Mouse (Mus musculus) intestine, embryonic 16.5 days (tissue): Measurements from ENCODE around the gene Dnal1. TPM values are rescaled to one million over a fixed set of nuclear protein-coding genes. Genes with fewer than 3 reads are reported as not detected.
A peak's percentile ranks its signal among the peaks of the same experiment; 100 is the strongest.

Experiments
- ATAC-seq: fragments of 200-750 bp; cut with Nextera tagmentation; 2 replicates; pipeline ENCODE4 v1.8.0; 2017; ENCODE audit warnings: moderate TSS enrichment, moderate library complexity
- H3K27ac ChIP-seq: fragments of 300-500 bp; sonication (generic); 2 replicates; pipeline ENCODE4 v1.5.1; 2014; ENCODE audit warnings: mild to moderate bottlenecking, low read length
- H3K27me3 ChIP-seq: fragments of 300-500 bp; sonication (generic); replicated peaks from 2 replicates; pipeline ENCODE4 v1.6.1; 2014; ENCODE audit warnings: low read length, control low read depth, mixed read lengths; ENCODE audit not compliant: control insufficient read depth, insufficient read depth
- H3K36me3 ChIP-seq: fragments of 300-500 bp; sonication (generic); 2 replicates; pipeline ENCODE4 v1.6.1; 2014; ENCODE audit warnings: low read length, control low read depth; ENCODE audit not compliant: control insufficient read depth, insufficient read depth
- H3K4me1 ChIP-seq: fragments of 300-500 bp; sonication (generic); 2 replicates; pipeline ENCODE4 v1.6.1; 2014; ENCODE audit warnings: low read length, control low read depth, mixed read lengths; ENCODE audit not compliant: control insufficient read depth, insufficient read depth
- H3K4me2 ChIP-seq: fragments of 300-500 bp; sonication (generic); 2 replicates; pipeline ENCODE4 v1.6.1; 2014; ENCODE audit warnings: low read depth, low read length, control low read depth
- H3K4me3 ChIP-seq: fragments of 300-500 bp; sonication (generic); 2 replicates; pipeline ENCODE4 v1.5.1; 2014; ENCODE audit warnings: mild to moderate bottlenecking, low read length
- H3K9ac ChIP-seq: fragments of 300-500 bp; sonication (generic); 2 replicates; pipeline ENCODE4 v1.6.1; 2014; ENCODE audit warnings: low read depth, low read length
- H3K9me3 ChIP-seq: fragments of 300-500 bp; sonication (generic); 2 replicates; pipeline ENCODE4 v1.6.1; 2016; ENCODE audit warnings: low read length, control low read depth; ENCODE audit not compliant: control insufficient read depth
- WGBS: fragments of 180-500 bp; shearing (Covaris S2); extraction: QIAGEN DNeasy Blood & Tissue Kit; methylation state at CpG from one replicate; pipeline ENCODE4 v1.1.7; 2014; 5-methylcytosine and 5-hydroxymethylcytosine counted together
- polyA plus RNA-seq: library from polyadenylated mRNA; unstranded; fragments of >200 nt; fragmentation: Nextera tagmentation; extraction: Ambion mirVana; gene quantifications from 2 replicates; pipeline ENCODE4 v1.2.1, GENCODE M21; 2015

Gene Dnal1
- polyA plus RNA-seq, 1 experiment from 2014 or later = 3.4 TPM

DNA sequence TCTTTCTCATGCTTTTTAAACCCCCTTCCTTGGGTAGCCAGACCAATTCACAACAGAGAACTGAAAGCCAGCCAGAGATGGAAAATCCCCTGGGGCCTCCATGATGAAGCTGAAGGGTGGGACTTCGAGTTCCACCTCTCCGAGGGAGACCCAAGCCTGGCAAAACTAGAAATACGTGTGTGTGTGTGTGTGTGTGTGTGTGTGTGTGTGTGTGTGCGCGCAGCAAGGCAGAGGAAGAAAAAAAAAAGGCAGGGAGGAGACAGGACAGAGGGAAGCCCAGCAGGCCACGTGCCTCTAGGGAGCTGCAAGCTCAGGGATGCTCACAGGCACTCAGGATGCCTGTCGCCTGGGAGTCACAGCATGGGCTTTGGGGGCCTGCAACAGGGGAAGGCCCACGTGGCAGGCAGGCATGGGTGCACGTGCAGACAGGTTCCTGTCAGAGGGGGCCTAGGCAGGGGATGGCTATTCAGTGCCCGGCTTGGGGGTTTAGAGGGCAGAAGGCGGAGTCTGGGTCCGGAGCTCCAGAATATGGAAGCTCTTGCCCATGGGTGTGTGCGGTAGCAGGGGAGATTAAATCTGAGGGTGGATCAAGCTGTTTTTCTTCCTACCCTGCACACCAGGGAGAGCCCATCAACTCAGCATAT lies 62.1 kb downstream of the Dnal1 start:
- peaks cover 17% of the 10 kb centered on the region for H3K36me3 ChIP-seq
- ATAC-seq = no peak
- WGBS = 4% methylated on average over 13 of the region's 13 CpGs

DNA sequence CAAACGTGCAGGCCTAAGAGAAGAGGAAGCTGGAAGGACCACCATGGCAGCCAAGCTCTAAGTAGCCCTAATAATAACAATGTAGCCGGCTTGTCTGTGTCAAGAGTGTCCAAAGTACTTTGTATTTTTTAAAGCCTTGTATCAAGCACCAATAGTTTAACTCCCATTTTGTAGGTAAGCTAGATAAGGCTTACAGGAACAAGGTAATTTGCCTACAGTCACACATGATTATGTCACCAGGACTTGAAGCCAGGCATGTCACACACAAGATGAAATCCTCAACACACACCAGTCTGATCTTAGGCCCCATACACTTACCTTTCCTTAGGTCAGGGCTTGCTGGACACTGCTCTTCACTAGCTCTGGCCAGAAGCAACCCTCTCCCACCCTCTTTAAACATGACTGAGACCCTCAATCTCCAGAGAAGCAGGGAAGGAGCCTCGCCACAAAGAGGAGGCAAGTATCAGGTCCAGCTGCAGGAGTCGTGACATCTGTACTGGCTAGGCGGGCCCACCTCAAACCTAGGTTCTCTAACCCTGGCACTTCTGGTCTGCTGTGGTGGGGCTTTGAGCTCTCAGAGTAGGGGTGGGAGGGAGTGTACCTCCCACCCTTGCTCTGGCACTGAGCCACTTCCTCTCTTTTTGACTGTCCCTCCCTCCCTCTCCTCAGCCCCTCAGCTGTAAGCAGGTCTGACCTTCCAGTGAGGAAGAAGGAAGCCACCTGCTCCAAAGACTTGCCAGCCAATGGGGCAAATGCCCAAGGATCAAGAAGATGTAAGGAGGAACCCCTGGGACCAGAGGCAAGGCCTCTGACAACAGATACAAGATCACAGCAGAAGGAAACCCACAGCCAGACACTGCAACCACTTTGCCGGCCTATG lies 63.0 kb downstream of the Dnal1 start:
- peaks cover 83% of the 10 kb centered on the region for H3K4me1 ChIP-seq
- no peak for ATAC-seq
- H3K27ac ChIP-seq = peak overlapping the region; percentile 96
- WGBS = 40% methylated on average over 6 of the region's 6 CpGs
- H3K9ac ChIP-seq = peak overlapping the region; percentile 70
- H3K27me3 ChIP-seq = no peaks in the 10 kb centered on the region
- no peak overlapping the region for H3K4me3 ChIP-seq
- peaks cover 17% of the 10 kb centered on the region for H3K36me3 ChIP-seq
- H3K4me2 ChIP-seq = peak overlapping the region; percentile 68; the same call in 1 of the 2 replicates
- H3K9me3 ChIP-seq = no peaks in the 10 kb centered on the region

More for the DNA sequence above, 62.1 kb downstream of the Dnal1 start:
- Histone ChIP-seq H3K9me3 (no peaks in the 10 kb centered on the region), H3K27me3 (no peaks in the 10 kb centered on the region), H3K9ac (peak overlapping the region; percentile 70), H3K4me1 (peaks cover 74% of the 10 kb centered on the region), H3K4me3 (peak overlapping the region; percentile 46), H3K27ac (peak overlapping the region; percentile 96), H3K4me2 (peak overlapping the region; percentile 68)

DNA sequence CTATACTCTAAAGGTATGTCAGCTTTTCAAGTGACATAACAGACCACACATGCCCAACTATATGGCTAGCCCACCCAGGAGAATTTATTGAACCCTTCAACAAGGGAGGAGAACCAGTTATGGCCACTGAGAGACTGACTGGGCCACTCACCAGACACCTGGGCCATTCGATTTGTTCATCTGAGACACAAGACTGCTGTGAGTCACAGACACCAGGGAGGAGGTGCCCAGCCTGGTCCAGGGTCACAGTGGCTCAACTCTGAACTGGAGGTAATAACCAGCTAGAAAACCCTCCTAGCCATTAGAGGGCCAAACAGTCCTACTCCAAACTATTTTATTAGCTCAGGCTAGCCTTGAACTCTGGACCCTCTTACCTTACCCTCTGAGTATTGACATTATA lies 63.9 kb downstream of the Dnal1 start:
- peak overlapping the region; percentile 64 for H3K27ac ChIP-seq
- no peak overlapping the region for H3K4me2 ChIP-seq
- no peak overlapping the region for H3K4me3 ChIP-seq
- no peak overlapping the region for H3K9ac ChIP-seq
- H3K27me3 ChIP-seq = no peaks in the 10 kb centered on the region
- no peak for ATAC-seq
- peaks cover 83% of the 10 kb centered on the region for H3K4me1 ChIP-seq
- WGBS = 43% methylated on average over 1 of the region's 1 CpGs
- peaks cover 9% of the 10 kb centered on the region for H3K36me3 ChIP-seq
- no peaks in the 10 kb centered on the region for H3K9me3 ChIP-seq

DNA sequence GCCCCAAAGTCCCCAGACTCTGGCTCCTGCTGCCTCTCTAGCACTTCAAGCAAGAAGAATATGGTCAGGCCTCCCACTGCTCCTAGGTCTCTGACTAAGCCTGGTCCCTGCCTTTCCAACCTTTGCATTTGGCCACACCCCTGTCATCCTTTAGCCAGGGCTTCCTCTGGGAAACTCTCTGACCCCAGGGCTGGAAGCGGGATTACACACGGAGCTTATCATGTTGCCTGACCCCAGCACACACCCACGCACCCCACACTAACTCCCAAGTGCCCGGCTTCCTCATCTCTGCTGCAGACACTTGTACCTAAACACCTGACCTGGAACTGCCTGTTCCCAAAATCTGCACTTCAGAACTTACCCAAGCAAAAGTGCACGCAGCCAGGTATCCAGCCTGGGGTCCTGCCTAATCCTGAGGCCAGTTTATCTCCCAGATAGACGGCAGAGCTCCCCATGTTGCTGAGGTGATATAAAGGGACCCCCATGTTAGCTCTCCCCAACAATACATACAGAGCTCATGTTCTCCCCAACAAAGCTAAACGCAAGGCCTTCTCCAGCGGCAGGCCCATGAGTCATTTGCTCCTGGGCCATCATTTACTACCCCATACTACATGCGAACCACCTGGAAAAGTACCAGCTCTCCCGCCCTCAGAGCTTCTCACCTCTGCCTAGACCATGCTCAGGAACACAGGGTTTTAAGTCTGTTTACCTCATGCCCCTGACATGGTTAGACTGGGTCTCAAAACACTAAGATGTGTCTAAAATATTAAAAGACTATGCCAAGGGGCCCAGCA lies 64.7 kb downstream of the Dnal1 start:
- peaks cover 78% of the 10 kb centered on the region for H3K4me1 ChIP-seq
- WGBS = 53% methylated on average over 10 of the region's 10 CpGs
- H3K4me2 ChIP-seq = no peak overlapping the region
- H3K27ac ChIP-seq = peak overlapping the region; percentile 50
- no peaks in the 10 kb centered on the region for H3K9me3 ChIP-seq
- no peaks in the 10 kb centered on the region for H3K27me3 ChIP-seq
- no peak for ATAC-seq
- no peak overlapping the region for H3K9ac ChIP-seq
- H3K36me3 ChIP-seq = 0 out of 2 replicates have a peak, but pooled peaks cover 1% of the 10 kb centered on the region
- H3K4me3 ChIP-seq = no peak overlapping the region

DNA sequence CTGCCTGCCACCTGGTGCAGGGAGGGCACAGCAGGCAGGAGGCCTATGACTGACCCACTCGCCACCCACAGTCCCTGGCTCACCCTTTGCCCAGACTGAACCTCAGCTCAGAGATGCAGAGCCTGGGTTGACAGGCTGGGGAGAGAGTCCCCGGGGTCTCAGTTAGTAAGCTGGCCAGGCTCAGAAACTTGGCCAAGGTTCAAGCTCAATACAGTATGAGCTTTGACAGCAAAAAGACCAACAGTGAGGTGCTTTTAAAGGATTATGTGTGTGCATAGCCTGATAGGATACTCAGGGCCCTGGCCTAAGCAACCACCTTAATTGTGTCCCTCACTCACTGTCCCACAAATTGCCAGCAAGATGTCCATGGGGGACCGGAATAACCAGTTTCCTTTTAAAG lies 65.9 kb downstream of the Dnal1 start:
- no peak overlapping the region; the same call in 1 of the 2 replicates for H3K4me2 ChIP-seq
- no peak for ATAC-seq
- no peaks in the 10 kb centered on the region for H3K9me3 ChIP-seq
- H3K27ac ChIP-seq = peak overlapping the region; percentile 75
- no peak overlapping the region for H3K4me3 ChIP-seq
- 0 out of 2 replicates have a peak overlapping the region, but pooled peaks have one; percentile 35 for H3K9ac ChIP-seq
- peaks cover 67% of the 10 kb centered on the region for H3K4me1 ChIP-seq
- 38% methylated on average over 3 of the region's 3 CpGs for WGBS
- H3K27me3 ChIP-seq = no peaks in the 10 kb centered on the region
- no peaks in the 10 kb centered on the region for H3K36me3 ChIP-seq

DNA sequence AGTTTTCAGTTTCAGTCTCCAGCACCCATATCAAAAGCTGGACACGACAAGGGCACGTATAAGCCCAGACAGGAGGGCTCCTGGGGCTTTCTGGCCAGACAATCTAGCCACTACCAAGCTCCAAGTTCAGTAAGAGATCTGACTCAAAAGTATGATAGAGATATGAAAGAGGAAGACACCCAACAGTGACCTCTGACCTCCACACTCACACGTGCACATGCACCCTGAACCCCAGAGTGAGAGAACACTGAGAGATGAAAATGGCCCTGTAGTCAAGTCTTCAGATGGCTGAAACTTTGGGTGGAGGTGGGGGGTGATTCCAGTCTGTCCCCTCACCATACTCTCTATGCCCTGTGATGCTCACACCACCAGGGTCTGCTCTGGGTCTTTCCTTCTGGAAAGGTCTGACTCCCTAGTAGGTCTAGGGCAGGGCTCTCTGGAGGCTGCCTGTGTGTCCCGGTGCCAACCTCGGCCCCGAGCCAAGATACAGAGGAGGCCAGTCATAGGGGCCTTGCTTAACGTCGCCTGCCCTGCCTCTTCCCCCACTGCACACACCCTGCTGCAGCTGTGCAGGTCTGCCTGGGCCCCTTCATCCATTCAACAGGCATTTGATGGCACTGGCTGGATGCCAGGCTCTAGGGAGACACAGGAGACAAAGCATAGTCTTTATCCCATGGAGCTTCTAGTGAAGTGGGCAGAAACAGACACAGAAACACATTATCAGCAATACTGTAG lies 66.7 kb downstream of the Dnal1 start:
- H3K9ac ChIP-seq = peak overlapping the region; percentile 13; the same call in 1 of the 2 replicates
- 37% methylated on average over 8 of the region's 8 CpGs for WGBS

DNA sequence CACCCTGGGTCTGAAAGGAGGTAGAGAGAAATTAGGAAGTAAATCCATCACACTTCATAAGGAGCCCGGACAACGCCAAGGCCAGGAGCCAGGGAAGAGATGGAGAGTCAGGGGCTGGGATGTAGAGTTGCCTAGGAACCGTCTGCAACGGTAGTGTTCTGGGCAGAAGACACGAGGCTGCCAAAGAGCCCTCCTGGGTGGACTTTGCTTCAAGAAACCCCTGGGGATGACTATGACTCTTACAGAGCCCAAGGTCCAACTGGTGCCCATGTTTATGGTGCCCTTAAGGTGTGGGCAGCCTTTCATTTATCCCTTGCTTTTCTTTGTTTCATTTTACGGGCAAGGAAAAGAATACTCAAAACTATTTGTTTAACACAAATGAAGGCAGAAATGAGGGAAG lies 67.8 kb downstream of the Dnal1 start:
- Histone ChIP-seq H3K36me3 (peaks cover 8% of the 10 kb centered on the region), H3K9me3 (no peaks in the 10 kb centered on the region), H3K4me1 (peaks cover 61% of the 10 kb centered on the region), H3K9ac (no peak overlapping the region), H3K4me2 (no peak overlapping the region), H3K27me3 (no peaks in the 10 kb centered on the region), H3K4me3 (no peak overlapping the region), H3K27ac (peak overlapping the region; percentile 75; the same call in 1 of the 2 replicates)
- 50% methylated on average over 6 of the region's 6 CpGs for WGBS
- no peak for ATAC-seq

More for the DNA sequence above, 66.7 kb downstream of the Dnal1 start:
- ATAC-seq = peak; percentile 83
- peaks cover 63% of the 10 kb centered on the region for H3K4me1 ChIP-seq
- no peak overlapping the region; the same call in 1 of the 2 replicates for H3K4me3 ChIP-seq
- no peaks in the 10 kb centered on the region for H3K9me3 ChIP-seq
- H3K27ac ChIP-seq = peak overlapping the region; percentile 75
- H3K4me2 ChIP-seq = peak overlapping the region; percentile 34
- no peaks in the 10 kb centered on the region for H3K27me3 ChIP-seq
- no peaks in the 10 kb centered on the region for H3K36me3 ChIP-seq

DNA sequence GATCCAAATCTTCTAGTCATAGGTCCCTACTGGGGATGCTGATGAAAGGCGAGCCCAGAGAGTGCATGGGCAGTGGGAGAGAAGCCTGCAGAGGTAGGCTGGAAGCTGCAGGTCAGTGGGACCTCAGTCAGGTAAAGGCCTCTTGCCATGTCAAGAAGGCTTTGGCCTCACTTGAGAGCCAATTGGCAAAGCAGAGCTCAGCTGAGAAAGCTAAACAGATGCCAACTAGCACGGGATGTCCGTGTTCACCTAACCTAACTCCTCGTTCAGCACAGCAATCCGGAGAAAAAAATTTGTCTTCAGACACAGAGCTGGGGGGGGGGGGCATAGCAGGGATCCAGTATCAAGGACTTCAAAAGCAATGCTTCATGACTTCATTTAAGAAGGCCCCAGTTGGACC lies 70.8 kb downstream of the Dnal1 start:
- WGBS = 91% methylated on average over 5 of the region's 5 CpGs
- H3K4me1 ChIP-seq = peaks cover 62% of the 10 kb centered on the region
- H3K9ac ChIP-seq = no peak overlapping the region
- ATAC-seq = no peak
- H3K9me3 ChIP-seq = no peaks in the 10 kb centered on the region
- H3K27me3 ChIP-seq = no peaks in the 10 kb centered on the region
- H3K4me2 ChIP-seq = no peak overlapping the region
- H3K27ac ChIP-seq = no peak overlapping the region
- H3K4me3 ChIP-seq = no peak overlapping the region
- peaks cover 8% of the 10 kb centered on the region for H3K36me3 ChIP-seq
